Mouse (Mus musculus): ENCODE measurements around the gene F13a1. TPM values are rescaled to one million over a fixed set of nuclear protein-coding genes. Genes with fewer than 3 reads are reported as not detected.

Gene F13a1
- polyA plus RNA-seq, 1 experiment from 2014 or later, result 20.9 TPM

DNA sequence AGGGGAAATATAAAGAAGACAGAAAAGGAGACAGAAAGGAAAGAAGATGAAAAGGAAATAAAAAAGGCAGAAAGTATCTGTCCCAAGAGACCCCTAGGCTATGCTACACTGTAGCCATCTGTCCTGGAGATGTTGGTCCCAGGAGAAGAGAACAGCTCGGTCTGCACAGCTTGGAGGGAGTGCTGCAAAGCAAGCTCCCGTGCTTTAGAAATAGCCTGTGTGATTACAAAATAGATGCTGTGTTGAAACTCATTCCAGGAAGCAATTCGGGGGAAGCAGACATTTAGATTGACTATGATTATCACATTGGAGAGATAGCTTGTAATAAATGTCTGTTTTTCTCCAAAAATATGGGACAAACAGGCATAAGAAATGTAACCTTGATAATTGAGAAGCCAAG is 91.0 kb downstream of the F13a1 start:
- Histone ChIP-seq H3K4me2 (no peak overlapping the region), H3K27me3 (ENCODE audit: insufficient read depth, low read length) (no peaks in the 10 kb centered on the region), H3K27ac (ENCODE audit: low read depth) (no peak overlapping the region), H3K4me3 (ENCODE audit: low read depth, low read length) (no peak overlapping the region), H3K36me3 (ENCODE audit: insufficient read depth) (no peaks in the 10 kb centered on the region), H3K9ac (no peak overlapping the region), H3K4me1 (ENCODE audit: insufficient read depth) (no peaks in the 10 kb centered on the region), H3K9me3 (ENCODE audit: low read depth, low read length) (no peaks in the 10 kb centered on the region)
- ATAC-seq (ENCODE audit: insufficient read depth) (no peak), DNase-seq (no peak)
- WGBS, result 54% methylated on average over 3 of the region's 3 CpGs
- TF ChIP-seq CTCF (IDR thresholded peaks at IDR 0.05; ENCODE audit: low read depth), result no peak

DNA sequence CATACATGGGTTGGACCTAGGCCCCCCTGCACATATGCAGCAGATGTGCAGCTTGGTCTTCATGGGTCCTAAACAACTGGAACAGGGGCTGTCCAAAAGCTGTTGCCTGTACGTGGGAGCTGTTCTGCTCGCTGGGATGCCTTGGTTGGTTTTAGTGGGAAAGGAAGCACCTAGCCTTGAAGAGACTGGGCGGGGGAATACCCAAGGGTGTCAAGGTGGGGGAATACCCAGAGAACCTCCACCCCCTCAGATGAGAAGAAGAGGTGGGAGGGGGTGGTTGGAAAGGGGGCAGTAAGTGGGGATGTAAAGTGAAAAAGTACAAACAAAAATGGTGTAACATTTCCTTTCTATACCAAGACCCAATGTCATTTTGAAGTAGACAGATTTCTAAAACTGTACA is 95.1 kb downstream of the F13a1 start:
- WGBS, result 78% methylated on average over 3 of the region's 3 CpGs
- no peaks in the 10 kb centered on the region for H3K36me3 ChIP-seq (ENCODE audit: insufficient read depth)
- ATAC-seq (ENCODE audit: insufficient read depth), result no peak
- no peak for TF ChIP-seq CTCF (IDR thresholded peaks at IDR 0.05; ENCODE audit: low read depth)
- no peaks in the 10 kb centered on the region for H3K9me3 ChIP-seq (ENCODE audit: low read depth, low read length)
- H3K27ac ChIP-seq (ENCODE audit: low read depth), result no peak overlapping the region
- no peak overlapping the region for H3K4me2 ChIP-seq
- no peak overlapping the region for H3K9ac ChIP-seq
- DNase-seq, result no peak
- H3K4me1 ChIP-seq (ENCODE audit: insufficient read depth), result no peaks in the 10 kb centered on the region
- H3K27me3 ChIP-seq (ENCODE audit: insufficient read depth, low read length), result no peaks in the 10 kb centered on the region
- H3K4me3 ChIP-seq (ENCODE audit: low read depth, low read length), result no peak overlapping the region

DNA sequence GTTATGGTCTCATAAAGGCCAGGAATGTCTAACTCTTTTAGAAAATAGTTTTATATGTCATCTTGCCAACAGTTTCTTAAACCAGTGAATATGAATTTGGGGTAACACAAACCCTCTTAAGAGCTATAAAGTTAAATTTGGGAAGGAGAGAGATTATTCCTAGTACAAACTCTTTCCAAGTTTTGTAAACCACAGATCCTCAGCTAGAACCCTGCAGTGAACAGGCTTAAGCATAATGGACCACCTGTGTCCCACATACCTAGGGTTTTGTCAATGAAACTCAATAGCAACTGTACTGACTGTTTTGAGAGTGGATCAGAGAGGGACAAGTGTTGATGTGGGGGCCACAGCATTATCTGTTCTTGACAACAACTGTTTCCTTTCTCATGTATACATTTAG is 96.4 kb downstream of the F13a1 start:
- no peak overlapping the region for H3K9ac ChIP-seq
- no peak for TF ChIP-seq CTCF (IDR thresholded peaks at IDR 0.05; ENCODE audit: low read depth)
- ATAC-seq (ENCODE audit: insufficient read depth), result no peak
- no peaks in the 10 kb centered on the region for H3K9me3 ChIP-seq (ENCODE audit: low read depth, low read length)
- no peaks in the 10 kb centered on the region for H3K27me3 ChIP-seq (ENCODE audit: insufficient read depth, low read length)
- no peaks in the 10 kb centered on the region for H3K4me1 ChIP-seq (ENCODE audit: insufficient read depth)
- no peaks in the 10 kb centered on the region for H3K36me3 ChIP-seq (ENCODE audit: insufficient read depth)
- DNase-seq, result no peak
- H3K27ac ChIP-seq (ENCODE audit: low read depth), result no peak overlapping the region
- H3K4me2 ChIP-seq, result no peak overlapping the region
- no peak overlapping the region for H3K4me3 ChIP-seq (ENCODE audit: low read depth, low read length)

DNA sequence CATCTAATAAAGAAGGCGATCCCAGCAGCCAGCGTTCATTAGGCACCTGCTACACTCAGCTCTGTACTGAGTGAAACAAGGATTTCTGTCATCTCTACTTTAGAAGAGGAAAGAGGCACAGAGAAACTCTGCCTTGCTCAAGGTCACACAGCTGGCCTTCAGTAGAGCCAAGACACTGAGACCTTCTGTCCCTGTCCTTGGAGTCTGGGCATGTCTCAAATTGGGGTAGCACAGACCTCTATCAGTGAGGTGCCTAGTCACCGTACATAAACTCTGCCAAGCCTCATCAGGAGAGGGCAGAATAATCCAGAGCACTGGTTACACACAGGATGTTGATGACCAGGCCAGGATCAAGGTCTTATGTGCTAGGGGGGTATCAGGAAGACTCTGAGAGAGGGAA is 108.2 kb downstream of the F13a1 start:
- DNase-seq, result no peak
- no peak overlapping the region for H3K9ac ChIP-seq
- ATAC-seq (ENCODE audit: insufficient read depth), result no peak
- whole genome bisulfite sequencing, result 84% methylated on average over 3 of the region's 3 CpGs
- no peak for TF ChIP-seq CTCF (IDR thresholded peaks at IDR 0.05; ENCODE audit: low read depth)
- no peak overlapping the region for H3K4me3 ChIP-seq (ENCODE audit: low read depth, low read length)
- no peaks in the 10 kb centered on the region for H3K36me3 ChIP-seq (ENCODE audit: insufficient read depth)
- no peaks in the 10 kb centered on the region for H3K27me3 ChIP-seq (ENCODE audit: insufficient read depth, low read length)
- H3K9me3 ChIP-seq (ENCODE audit: low read depth, low read length), result no peaks in the 10 kb centered on the region
- no peak overlapping the region for H3K27ac ChIP-seq (ENCODE audit: low read depth)
- no peak overlapping the region for H3K4me2 ChIP-seq
- no peaks in the 10 kb centered on the region for H3K4me1 ChIP-seq (ENCODE audit: insufficient read depth)

DNA sequence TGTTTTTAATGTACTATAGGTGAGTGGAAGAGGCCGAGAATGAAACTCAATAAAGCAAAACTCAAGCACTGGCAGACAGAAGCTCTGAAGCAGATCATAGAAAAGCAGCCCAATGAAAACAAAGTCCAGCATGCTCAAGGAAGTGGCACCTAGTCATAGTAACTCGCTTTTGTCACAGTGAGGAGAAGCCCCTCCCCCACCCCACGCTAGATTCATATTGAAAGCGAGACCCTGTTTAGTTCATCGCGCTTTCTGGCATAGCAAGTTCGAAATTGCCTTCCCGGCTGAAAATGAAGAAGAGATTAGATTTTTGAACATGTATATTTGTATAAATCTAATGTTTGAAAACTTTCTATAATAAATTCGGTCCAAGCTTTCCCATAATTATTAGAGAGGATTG is 118.0 kb downstream of the F13a1 start:
- DNase-seq (no peak), ATAC-seq (ENCODE audit: insufficient read depth) (no peak)
- Histone ChIP-seq H3K36me3 (ENCODE audit: insufficient read depth) (no peaks in the 10 kb centered on the region), H3K27me3 (ENCODE audit: insufficient read depth, low read length) (no peaks in the 10 kb centered on the region), H3K4me3 (ENCODE audit: low read depth, low read length) (no peak overlapping the region), H3K4me1 (ENCODE audit: insufficient read depth) (no peaks in the 10 kb centered on the region), H3K9me3 (ENCODE audit: low read depth, low read length) (no peaks in the 10 kb centered on the region), H3K27ac (ENCODE audit: low read depth) (no peak overlapping the region), H3K9ac (no peak overlapping the region), H3K4me2 (no peak overlapping the region)
- WGBS, result 83% methylated on average over 9 of the region's 9 CpGs
- no peak for TF ChIP-seq CTCF (IDR thresholded peaks at IDR 0.05; ENCODE audit: low read depth)

DNA sequence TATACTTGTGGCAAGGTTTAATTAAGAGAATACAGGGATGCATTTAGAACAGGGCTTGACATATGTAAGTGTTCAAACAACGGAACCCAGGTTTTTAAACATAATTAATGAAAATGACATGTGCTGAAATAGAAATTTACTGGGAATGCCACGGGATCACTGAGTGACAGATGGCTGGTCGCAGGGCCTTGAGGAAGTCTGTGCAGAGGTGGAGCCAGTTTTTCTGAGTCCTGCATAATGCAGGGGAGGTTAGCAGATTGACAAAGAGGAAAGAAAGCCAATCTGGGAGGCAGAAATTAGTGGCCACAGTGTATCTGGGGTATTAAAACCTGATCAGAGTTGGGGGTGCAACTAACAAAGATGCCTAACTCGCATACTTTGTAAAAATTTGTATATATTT is 130.3 kb downstream of the F13a1 start:
- DNase-seq (no peak), ATAC-seq (ENCODE audit: insufficient read depth) (no peak)
- Histone ChIP-seq H3K27me3 (ENCODE audit: insufficient read depth, low read length) (no peaks in the 10 kb centered on the region), H3K4me2 (no peak overlapping the region), H3K36me3 (ENCODE audit: insufficient read depth) (no peaks in the 10 kb centered on the region), H3K4me1 (ENCODE audit: insufficient read depth) (no peaks in the 10 kb centered on the region), H3K9me3 (ENCODE audit: low read depth, low read length) (no peaks in the 10 kb centered on the region), H3K27ac (ENCODE audit: low read depth) (no peak overlapping the region), H3K9ac (no peak overlapping the region), H3K4me3 (ENCODE audit: low read depth, low read length) (no peak overlapping the region)
- no peak for TF ChIP-seq CTCF (IDR thresholded peaks at IDR 0.05; ENCODE audit: low read depth)
- WGBS, result 61% methylated on average over 4 of the region's 4 CpGs

DNA sequence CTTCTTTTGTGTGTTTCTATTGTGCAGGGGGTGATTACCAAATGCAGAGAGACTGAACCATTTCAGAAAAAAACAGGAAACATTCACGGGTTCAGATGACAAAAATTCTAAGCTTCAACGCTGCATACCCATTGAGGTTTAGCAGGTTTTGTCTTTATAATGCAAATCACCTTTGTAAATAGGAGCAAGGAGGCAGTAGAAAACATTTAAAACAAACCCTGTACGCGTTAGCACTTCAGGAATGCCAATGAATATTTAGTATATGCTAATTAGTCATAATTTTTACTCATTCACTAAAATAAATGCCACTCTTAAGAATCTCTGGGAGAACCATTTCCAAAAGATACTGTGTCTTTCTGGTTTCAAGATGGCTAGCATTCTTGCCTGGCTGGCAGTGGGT is 146.2 kb downstream of the F13a1 start:
- WGBS, result 46% methylated on average over 4 of the region's 4 CpGs
- Histone ChIP-seq H3K27ac (ENCODE audit: low read depth) (no peak overlapping the region), H3K36me3 (ENCODE audit: insufficient read depth) (no peaks in the 10 kb centered on the region), H3K4me2 (no peak overlapping the region), H3K27me3 (ENCODE audit: insufficient read depth, low read length) (no peaks in the 10 kb centered on the region), H3K9me3 (ENCODE audit: low read depth, low read length) (no peaks in the 10 kb centered on the region), H3K4me3 (ENCODE audit: low read depth, low read length) (no peak overlapping the region), H3K9ac (no peak overlapping the region), H3K4me1 (ENCODE audit: insufficient read depth) (no peaks in the 10 kb centered on the region)
- ATAC-seq (ENCODE audit: insufficient read depth) (no peak), DNase-seq (no peak)
- no peak for TF ChIP-seq CTCF (IDR thresholded peaks at IDR 0.05; ENCODE audit: low read depth)

DNA sequence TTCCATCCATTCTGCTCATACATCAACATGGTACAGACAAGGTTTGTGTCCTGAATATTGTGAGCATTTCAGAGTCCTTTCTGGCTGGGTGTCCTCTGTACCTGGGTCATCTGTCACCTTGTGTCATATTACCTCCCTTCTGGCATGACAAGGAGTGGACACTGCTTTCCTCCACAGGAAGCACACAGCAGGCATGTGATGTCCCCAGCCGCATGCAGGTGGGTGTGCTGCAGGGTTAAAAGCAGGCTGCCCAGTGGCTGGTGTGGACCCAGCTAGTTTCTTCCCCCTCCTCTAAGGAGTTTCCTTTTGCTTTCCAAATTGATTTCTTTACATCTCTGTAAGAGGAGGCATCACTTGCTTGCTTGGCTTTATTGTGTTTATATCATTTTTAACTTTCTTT is 146.6 kb downstream of the F13a1 start:
- H3K4me1 ChIP-seq (ENCODE audit: insufficient read depth), result no peaks in the 10 kb centered on the region
- no peak overlapping the region for H3K27ac ChIP-seq (ENCODE audit: low read depth)
- no peak overlapping the region for H3K4me3 ChIP-seq (ENCODE audit: low read depth, low read length)
- no peak overlapping the region for H3K9ac ChIP-seq
- 45% methylated on average over 1 of the region's 1 CpGs for WGBS
- no peak for ATAC-seq (ENCODE audit: insufficient read depth)
- no peaks in the 10 kb centered on the region for H3K36me3 ChIP-seq (ENCODE audit: insufficient read depth)
- DNase-seq, result no peak
- no peak overlapping the region for H3K4me2 ChIP-seq
- H3K9me3 ChIP-seq (ENCODE audit: low read depth, low read length), result no peaks in the 10 kb centered on the region
- H3K27me3 ChIP-seq (ENCODE audit: insufficient read depth, low read length), result no peaks in the 10 kb centered on the region
- TF ChIP-seq CTCF (IDR thresholded peaks at IDR 0.05; ENCODE audit: low read depth), result no peak
